Mouse (Mus musculus) spleen, adult 18-20 months (tissue): ENCODE data around the gene Fosl2.

Experiments used
- DNase-seq, 2 experiments: peaks; one replicate each; pipeline ENCODE4 v3.0.0; 2022; ENCODE audit warnings: mixed read lengths in 2 of 2

Gene Fosl2

GRCm38 (mm10) chr5:32182885-32183629 is 47.5 kb downstream of the Fosl2 start:
- no peak for DNase-seq

- no peak for DNase-seq
These were observed 52.1 kb downstream of the Fosl2 start for GRCm38 (mm10) chr5:32187717-32188116.

DNA sequence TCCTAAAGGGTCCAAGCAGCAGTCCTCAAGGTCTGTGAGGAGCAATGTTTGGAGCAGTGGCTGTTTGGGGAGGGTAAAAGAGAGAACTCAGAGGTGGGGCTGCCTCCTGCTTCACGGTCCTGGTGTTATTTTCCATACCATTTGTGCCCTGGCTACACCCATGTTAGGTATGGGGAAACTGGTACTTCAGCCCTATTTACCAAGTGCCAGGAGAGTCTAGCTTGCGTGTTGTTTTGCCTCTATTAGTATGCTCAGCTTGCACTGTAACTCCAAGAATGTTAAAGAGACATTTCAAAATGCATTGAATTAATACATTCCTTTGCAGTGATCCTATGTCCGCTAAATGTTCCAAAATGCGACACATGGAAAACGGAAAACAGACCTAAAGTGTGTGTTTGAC is 55.7 kb downstream of the Fosl2 start:
- DNase-seq: no peak

GRCm38 (mm10) chr5:32192016-32192845 is 56.6 kb downstream of the Fosl2 start:
- no peak for DNase-seq

- no peak for DNase-seq
These were observed 58.6 kb downstream of the Fosl2 start for GRCm38 (mm10) chr5:32194236-32194635.

DNA sequence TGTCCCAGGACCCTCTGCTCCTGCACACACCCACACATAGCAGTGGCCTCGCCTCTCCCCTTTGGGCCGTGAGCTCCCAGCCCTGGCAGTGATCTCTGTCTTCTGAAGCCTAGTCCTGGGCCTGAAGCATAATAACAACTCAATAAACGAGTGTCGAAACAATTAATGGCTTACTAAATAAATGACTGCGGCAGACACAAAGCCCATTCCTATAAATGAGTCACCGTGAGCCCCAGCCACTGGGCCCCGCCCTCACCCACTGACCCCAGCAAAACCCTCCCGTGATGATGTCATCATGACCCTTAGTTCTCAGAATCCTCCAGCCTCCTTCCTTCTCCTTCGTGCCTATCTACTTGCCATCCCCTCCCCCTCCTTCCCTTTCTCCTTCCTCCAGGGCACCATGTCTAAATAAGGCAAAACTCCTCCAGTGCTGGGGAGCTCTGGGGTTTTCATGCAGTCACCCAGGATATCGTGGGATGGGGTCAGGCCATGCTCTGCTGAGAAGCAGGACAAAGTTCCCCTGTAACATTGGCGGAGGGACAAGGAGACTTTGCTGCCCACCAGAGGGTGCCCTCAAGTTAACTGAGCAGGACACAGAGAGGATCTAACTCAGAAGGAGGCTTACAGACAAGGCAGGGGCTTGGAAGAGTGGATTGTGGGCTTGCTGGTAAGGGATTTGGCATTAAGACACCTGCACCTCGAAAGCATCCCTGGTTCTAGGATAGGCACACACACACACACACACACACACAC is 60.4 kb downstream of the Fosl2 start:
- no peak for DNase-seq

DNA sequence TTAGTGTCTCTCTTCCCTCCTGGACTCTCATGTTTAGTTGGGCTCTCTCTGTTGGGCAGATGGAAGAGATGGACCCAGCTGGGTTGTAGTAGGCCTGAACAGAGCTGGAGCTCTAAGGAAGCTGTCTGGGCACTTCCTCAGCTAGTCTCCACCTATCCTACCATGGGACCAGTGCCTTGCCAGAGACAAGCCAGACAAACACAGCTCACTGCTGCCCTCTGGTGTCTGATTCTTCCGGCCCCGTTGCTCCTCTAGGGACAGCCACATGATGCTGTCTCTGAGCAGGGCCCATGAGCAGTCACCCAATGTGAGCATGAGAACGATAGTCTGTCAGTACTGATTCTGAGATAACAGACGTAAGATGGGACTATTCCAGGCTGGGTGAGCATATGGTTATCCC is 62.1 kb downstream of the Fosl2 start:
- peak; percentile 68 to 85 for DNase-seq

- DNase-seq: no peak
These were observed 63.5 kb downstream of the Fosl2 start for GRCm38 (mm10) chr5:32199136-32199535.

- DNase-seq: no peak
These were observed 64.0 kb downstream of the Fosl2 start for GRCm38 (mm10) chr5:32199594-32199993.

GRCm38 (mm10) chr5:32204653-32205052 is 69.1 kb downstream of the Fosl2 start:
- no peak for DNase-seq

DNA sequence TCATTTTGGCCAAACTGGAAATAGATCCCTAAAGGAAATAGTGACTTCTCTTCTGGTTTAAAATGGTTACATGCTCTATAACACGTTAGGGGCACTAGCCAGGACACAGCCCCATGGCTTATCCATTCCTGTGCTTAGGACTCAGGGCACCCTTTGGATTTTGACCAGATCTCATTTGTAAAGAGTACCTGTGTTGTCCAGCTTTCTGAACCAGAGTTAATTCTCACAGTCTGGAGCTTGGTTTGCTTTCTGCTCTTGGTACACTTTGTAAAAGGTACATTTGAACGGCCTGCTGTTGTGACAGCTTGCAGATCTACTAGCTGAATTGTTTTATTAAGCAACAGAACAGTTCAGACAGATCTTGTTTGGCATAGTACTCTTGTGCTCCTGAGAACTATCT is 71.1 kb downstream of the Fosl2 start:
- DNase-seq: no peak
